Mouse (Mus musculus) intestine, postnatal 0 days (tissue): ENCODE measurements around the gene 9130213A22Rik. TPM values are rescaled to one million over a fixed set of nuclear protein-coding genes. Genes with fewer than 3 reads are reported as not detected.

ENCODE experiments used
- ATAC-seq: fragments of 200-750 bp; cut with Nextera tagmentation; 2 replicates; pipeline ENCODE4 v1.8.0; 2017; ENCODE audit warnings: mild to moderate bottlenecking, moderate TSS enrichment, moderate library complexity
- H3K27ac ChIP-seq: fragments of 300-500 bp; sonication (generic); 2 replicates; pipeline ENCODE4 v1.5.1; 2014; ENCODE audit warnings: mild to moderate bottlenecking, low read depth, low read length, moderate library complexity
- H3K27me3 ChIP-seq: fragments of 300-500 bp; sonication (generic); replicated peaks from 2 replicates; pipeline ENCODE4 v1.6.1; 2014; ENCODE audit warnings: low read length, mixed read lengths; ENCODE audit not compliant: control insufficient read depth, insufficient read depth
- H3K36me3 ChIP-seq: fragments of 300-500 bp; sonication (generic); 2 replicates; pipeline ENCODE4 v1.6.1; 2014; ENCODE audit warnings: mild to moderate bottlenecking, moderate library complexity; ENCODE audit not compliant: control insufficient read depth, insufficient read depth
- H3K4me1 ChIP-seq: fragments of 300-500 bp; sonication (generic); replicated peaks from 2 replicates; pipeline ENCODE4 v1.6.1; 2014; ENCODE audit warnings: antibody characterized with exemption, low read length, mixed read lengths; ENCODE audit not compliant: control insufficient read depth, insufficient read depth
- H3K4me2 ChIP-seq: fragments of 300-500 bp; sonication (generic); replicated peaks from 2 replicates; pipeline ENCODE4 v1.6.1; 2014; ENCODE audit warnings: low read depth, mild to moderate bottlenecking, moderate library complexity
- H3K4me3 ChIP-seq: fragments of 300-500 bp; sonication (generic); 2 replicates; pipeline ENCODE4 v1.5.1; 2014; ENCODE audit warnings: low read depth, low read length
- H3K9ac ChIP-seq: fragments of 300-500 bp; sonication (generic); 2 replicates; pipeline ENCODE4 v1.6.1; 2014; ENCODE audit warnings: mild to moderate bottlenecking, low read depth, low read length
- H3K9me3 ChIP-seq: fragments of 300-500 bp; sonication (generic); 2 replicates; pipeline ENCODE4 v1.6.1; 2016; ENCODE audit warnings: mixed run types; ENCODE audit not compliant: control insufficient read depth
- CTCF ChIP-seq: sonication (generic); IDR thresholded peaks from 2 replicates; pipeline ENCODE4 v1.5.1; 2016; ENCODE audit warnings: low read depth, mild to moderate bottlenecking, control low read depth, antibody characterized with exemption, moderate library complexity
- WGBS: fragments of 180-500 bp; shearing (Covaris S2); extraction: QIAGEN DNeasy Blood & Tissue Kit; methylation state at CpG from one replicate; pipeline ENCODE4 v1.1.7; 2014; 5-methylcytosine and 5-hydroxymethylcytosine counted together
- polyA plus RNA-seq: library from polyadenylated mRNA; unstranded; fragments of >200 nt; fragmentation: Nextera tagmentation; extraction: Ambion mirVana; gene quantifications from 2 replicates; pipeline ENCODE4 v1.2.1, GENCODE M21; 2015

9130213A22Rik gene
- polyA plus RNA-seq, 1 experiment from 2014 or later: 0.12 TPM

DNA sequence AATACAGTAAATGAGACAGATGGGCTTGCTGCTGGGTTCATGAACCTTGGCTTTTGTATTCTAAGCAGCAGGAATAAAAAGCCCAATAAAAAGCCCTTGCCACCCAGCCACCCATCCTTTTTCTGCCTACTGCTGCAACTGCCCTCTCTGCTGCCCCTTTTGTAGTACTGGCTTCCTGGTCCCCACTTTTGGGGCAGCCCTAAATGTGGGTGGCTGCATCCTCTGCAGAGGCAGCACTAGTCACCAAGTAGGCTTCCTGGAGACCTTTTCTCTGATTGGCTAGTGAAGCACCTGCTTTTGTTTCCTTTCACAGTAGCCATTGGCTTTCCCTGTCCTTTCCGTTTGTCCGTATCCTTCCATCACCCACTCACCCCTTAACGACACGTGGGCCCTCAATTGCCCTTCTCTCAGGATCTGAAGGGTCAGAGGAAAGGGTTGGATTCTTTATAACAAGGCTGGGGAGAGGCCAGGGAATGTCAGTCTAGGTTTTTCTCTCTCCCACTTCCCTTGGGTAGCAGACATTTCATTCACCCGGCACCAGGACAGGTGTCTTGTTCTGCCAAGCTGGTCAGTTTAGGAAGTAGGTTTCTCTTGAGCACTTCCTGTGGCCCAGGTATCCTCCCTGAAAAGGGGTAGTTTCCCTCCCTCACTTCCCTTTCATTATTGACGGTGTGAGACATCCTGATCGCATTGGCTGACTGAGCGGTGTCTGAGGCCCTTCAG is 24.2 kb downstream of the 9130213A22Rik start:
- no peaks in the 10 kb centered on the region for H3K9me3 ChIP-seq
- H3K27me3 ChIP-seq: no peaks in the 10 kb centered on the region
- H3K4me2 ChIP-seq: peak overlapping the region; percentile 85
- 21% methylated on average over 8 of the region's 8 CpGs for WGBS
- peak overlapping the region; percentile 96 for H3K9ac ChIP-seq
- TF ChIP-seq CTCF: no peak
- peak overlapping the region; percentile 56 for H3K4me3 ChIP-seq
- peak overlapping the region; percentile 99 for H3K27ac ChIP-seq
- H3K36me3 ChIP-seq: peaks cover 31% of the 10 kb centered on the region
- no peak for ATAC-seq
- H3K4me1 ChIP-seq: peaks cover 11% of the 10 kb centered on the region; the same call in 1 of the 2 replicates

DNA sequence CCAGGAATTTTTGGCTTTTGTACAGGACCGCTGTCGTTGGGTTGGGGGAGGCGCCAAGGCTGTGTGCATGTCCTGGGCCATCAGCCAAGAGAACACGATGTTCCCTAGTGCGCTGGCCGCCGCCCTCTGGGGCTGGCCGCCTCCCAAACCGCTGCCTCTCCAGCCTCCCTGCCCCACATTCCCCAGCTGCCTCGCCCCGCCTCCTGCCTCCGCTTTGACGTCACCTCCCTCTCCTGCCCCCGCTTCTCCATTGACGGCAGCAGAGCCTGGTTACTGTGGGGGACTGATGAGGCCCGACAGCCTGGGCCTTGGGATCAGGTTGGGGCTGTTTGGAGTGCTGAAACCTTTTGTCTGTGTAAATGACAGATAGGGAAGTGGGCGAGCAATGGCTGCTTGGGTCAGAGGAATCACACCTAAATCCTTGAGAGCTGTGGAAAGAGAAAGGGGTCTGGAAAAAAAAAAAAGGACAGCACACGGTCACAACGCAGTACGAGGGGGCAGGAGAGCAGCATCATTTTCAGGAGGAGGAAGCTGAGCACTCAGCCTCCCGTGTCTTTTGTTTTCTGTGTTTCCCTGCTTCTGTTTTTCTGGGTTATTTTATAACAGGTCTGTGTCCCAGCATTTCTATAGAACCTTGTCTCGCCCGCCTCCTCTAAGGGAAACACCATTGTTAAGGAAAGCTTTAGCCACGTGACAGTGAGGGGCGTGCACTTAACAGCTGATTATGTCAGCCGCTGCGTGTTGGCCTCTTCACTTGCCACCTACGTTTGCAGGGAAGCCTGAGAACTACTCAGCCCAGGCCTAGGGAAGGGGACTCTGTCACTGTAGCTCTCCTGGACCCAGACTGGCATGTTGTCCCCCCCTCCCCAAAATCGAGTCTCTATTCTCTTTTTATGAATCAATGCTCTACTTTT is 25.1 kb downstream of the 9130213A22Rik start:
- H3K4me3 ChIP-seq: peak overlapping the region; percentile 81
- H3K4me1 ChIP-seq: peaks cover 11% of the 10 kb centered on the region; the same call in 1 of the 2 replicates
- H3K36me3 ChIP-seq: peaks cover 22% of the 10 kb centered on the region
- H3K9me3 ChIP-seq: no peaks in the 10 kb centered on the region
- H3K27ac ChIP-seq: peak overlapping the region; percentile 99
- WGBS: under 1% methylated on average over 29 of the region's 29 CpGs
- peak overlapping the region; percentile 96 for H3K9ac ChIP-seq
- H3K4me2 ChIP-seq: peak overlapping the region; percentile 85
- no peaks in the 10 kb centered on the region for H3K27me3 ChIP-seq
- TF ChIP-seq CTCF: no peak
- peak; percentile 69 for ATAC-seq

DNA sequence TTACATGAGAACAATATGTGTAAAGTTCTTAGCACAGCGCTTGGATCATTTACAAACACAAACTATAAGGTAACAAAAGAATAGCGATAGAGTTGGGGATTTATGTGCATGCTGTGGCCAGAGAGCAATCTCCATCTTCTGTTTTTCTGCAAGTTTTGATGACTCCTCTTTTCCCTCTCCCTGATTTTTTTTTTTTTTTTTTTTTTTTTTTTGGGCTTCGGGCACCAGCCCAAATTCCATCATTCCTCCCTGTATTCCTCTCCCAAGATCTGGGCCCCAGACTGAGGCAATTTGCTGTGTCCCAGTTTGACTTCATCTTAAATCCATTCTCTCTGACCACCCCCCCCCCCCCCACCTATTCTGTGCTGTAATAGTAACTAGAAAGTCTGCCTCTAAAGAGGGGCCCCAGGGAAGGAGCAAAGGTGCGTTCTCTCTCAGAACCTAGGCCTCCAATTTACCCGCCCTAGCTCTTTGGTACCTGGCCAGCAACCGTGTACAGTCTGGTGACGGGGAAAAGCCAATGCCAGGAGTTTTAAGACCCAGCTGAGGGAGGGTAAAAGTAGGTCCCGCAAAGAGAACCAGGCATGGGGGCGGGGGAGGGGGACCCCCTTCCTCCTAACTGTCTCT is 25.9 kb downstream of the 9130213A22Rik start:
- no peak for TF ChIP-seq CTCF
- Histone ChIP-seq H3K27me3 (no peaks in the 10 kb centered on the region), H3K4me2 (peak overlapping the region; percentile 85), H3K9ac (peak overlapping the region; percentile 96), H3K4me1 (peaks cover 11% of the 10 kb centered on the region; the same call in 1 of the 2 replicates), H3K27ac (peak overlapping the region; percentile 99), H3K4me3 (peak overlapping the region; percentile 81), H3K9me3 (no peaks in the 10 kb centered on the region), H3K36me3 (peaks cover 14% of the 10 kb centered on the region)
- WGBS: 8% methylated on average over 9 of the region's 9 CpGs
- ATAC-seq: peak; percentile 39

DNA sequence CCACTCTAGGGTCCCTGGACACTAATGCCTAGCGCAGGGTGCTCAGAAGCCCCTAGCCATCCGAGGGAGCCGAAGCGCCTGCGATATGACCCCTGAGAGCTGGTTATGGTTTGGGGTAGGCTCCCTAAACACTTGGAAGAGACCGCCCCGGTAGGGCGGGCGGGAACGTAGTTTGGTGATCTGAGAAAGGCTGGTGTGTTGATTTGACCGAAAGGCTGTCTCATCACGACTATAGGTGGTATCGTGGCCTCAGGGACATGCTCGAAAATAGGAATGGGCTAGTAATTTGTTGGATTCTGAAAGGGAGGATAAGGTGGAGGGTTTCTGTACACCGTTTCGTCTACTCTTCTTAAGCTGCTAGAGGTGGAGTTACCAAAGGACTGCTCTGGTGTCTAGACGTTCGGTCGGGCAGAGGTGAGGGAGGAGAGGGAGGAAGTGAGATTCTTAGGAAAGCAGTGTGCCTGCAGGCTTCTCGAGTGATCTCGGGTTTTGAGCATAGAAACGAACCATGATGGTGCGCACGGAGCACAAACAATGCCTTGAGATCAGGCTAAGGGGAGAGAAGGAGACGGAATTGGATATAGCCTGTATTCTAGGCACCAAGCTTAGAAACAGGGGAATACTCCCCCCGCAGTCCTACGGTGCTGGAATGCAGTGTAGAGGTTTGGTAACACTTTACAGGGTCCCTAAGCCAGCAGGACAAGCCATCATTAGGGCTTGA is 26.7 kb downstream of the 9130213A22Rik start:
- WGBS: 1% methylated on average over 27 of the region's 27 CpGs
- TF ChIP-seq CTCF: no peak; the same call in 1 of the 2 replicates
- Histone ChIP-seq H3K36me3 (peaks cover 13% of the 10 kb centered on the region), H3K4me3 (peak overlapping the region; percentile 81), H3K27me3 (no peaks in the 10 kb centered on the region), H3K4me1 (peaks cover 11% of the 10 kb centered on the region; the same call in 1 of the 2 replicates), H3K9ac (peak overlapping the region; percentile 96), H3K9me3 (no peaks in the 10 kb centered on the region), H3K27ac (peak overlapping the region; percentile 99), H3K4me2 (peak overlapping the region; percentile 85)
- no peak for ATAC-seq

DNA sequence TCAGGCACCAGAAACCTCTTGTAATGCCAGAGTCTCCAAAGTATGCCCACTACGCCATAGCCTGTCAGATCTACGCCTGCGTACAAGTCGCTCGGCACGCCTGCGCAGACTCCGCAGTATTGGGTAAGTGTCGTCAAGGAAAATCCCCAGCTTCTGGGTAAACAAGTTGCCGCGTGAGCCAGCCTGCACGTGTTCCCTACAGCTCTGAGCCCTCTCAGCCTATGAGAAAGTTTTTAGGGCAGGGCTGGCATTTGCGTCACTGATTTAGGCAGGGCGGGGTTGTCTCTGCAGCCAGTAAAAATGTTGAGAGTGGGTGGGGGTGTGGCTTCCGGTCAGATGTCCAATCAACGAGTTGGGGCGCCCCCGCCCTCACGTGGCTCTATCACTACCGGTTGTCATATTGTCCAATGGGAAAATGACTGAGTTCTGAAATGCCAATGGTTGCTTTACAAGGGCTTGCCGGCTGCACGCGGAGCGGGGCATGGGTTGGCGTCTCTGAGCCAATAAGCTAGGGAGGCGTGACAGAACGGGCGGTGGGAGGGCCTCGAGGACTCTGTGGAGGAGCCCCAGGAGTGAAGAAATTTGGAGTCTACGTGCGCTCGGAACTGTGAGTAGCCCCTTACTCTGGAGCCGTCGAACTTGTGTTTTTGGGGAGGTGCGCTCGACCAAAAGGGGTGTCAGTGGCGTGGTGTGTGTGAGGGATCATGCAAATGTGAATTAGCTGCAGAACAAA is 27.5 kb downstream of the 9130213A22Rik start, which contains the start of gene Per1:
Per1 (plus strand) TSS at position 521 of the 733 bp plus-strand sequence.
- Histone ChIP-seq H3K27me3 (no peaks in the 10 kb centered on the region), H3K4me3 (peak within 1 kb of the TSS; percentile 81), H3K36me3 (peaks cover 14% of the 10 kb centered on the region; the same call in 1 of the 2 replicates), H3K9ac (peak within 1 kb of the TSS; percentile 96), H3K4me2 (peak within 1 kb of the TSS; percentile 85), H3K27ac (peak within 1 kb of the TSS; percentile 99), H3K9me3 (no peaks in the 10 kb centered on the region), H3K4me1 (peaks cover 13% of the 10 kb centered on the region; the same call in 1 of the 2 replicates)
- ATAC-seq: peak; percentile 82
- no peak for TF ChIP-seq CTCF
- under 1% methylated on average over 37 of the region's 37 CpGs for WGBS
